Mouse (Mus musculus) lung, adult 2 months (tissue): ENCODE data around the gene Agap3. TPM values are rescaled to one million over a fixed set of nuclear protein-coding genes. Genes with fewer than 3 reads are reported as not detected.

Experiments
- DNase-seq: peaks from one replicate; pipeline ENCODE4 v3.0.0; 2022
- H3K4me1 ChIP-seq: fragments of 200-500 bp; 2 replicates; pipeline ENCODE4 v1.6.1; 2011; ENCODE audit warnings: low read length; ENCODE audit not compliant: control insufficient read depth, insufficient read depth
- H3K4me3 ChIP-seq: fragments of 200-500 bp; replicated peaks from 2 replicates; pipeline ENCODE3; 2011; ENCODE audit warnings: low read depth, mild to moderate bottlenecking, control low read depth, low read length; ENCODE audit errors: extremely low read depth
- CTCF ChIP-seq: fragments of 200-500 bp; IDR thresholded peaks from 2 replicates; pipeline ENCODE4 v1.5.1; 2011; ENCODE audit warnings: mild to moderate bottlenecking, low read length, control low read depth; ENCODE audit not compliant: insufficient read depth
- POLR2A ChIP-seq: fragments of 200-500 bp; IDR thresholded peaks from 2 replicates; pipeline ENCODE4 v1.6.1; 2011; ENCODE audit warnings: low read depth, mild to moderate bottlenecking, control low read depth, low read length, borderline replicate concordance; ENCODE audit errors: extremely low read depth
- WGBS: fragments of 180-500 bp; shearing (Covaris S2); methylation state at CpG from one replicate; pipeline ENCODE4 v1.1.7; 2018; 5-methylcytosine and 5-hydroxymethylcytosine counted together
- polyA plus RNA-seq: library from polyadenylated mRNA; depleted of rRNA; stranded (reverse); fragments of >200 nt; gene quantifications from 2 replicates; pipeline ENCODE4 v1.2.3, GENCODE M21; 2012

Agap3 gene
- polyA plus RNA-seq, 1 experiment, result 127 TPM

- TF ChIP-seq POLR2A (0 out of 2 replicates have a peak, but pooled peaks have one; percentile 29), CTCF (no peak)
- DNase-seq, result peak; percentile 88
- Histone ChIP-seq H3K4me1 (peaks cover 8% of the 10 kb centered on the region), H3K4me3 (peak within 1 kb of the TSS; percentile 49)
- 3% methylated on average over 34 of the region's 34 CpGs for WGBS
Measured at GRCm38 (mm10) chr5:24447624-24448298, 4.2 kb upstream of the Agap3 start, which contains the start of gene Tmub1. Gene Tmub1 (minus strand): TSS chr5:24447854.

DNA sequence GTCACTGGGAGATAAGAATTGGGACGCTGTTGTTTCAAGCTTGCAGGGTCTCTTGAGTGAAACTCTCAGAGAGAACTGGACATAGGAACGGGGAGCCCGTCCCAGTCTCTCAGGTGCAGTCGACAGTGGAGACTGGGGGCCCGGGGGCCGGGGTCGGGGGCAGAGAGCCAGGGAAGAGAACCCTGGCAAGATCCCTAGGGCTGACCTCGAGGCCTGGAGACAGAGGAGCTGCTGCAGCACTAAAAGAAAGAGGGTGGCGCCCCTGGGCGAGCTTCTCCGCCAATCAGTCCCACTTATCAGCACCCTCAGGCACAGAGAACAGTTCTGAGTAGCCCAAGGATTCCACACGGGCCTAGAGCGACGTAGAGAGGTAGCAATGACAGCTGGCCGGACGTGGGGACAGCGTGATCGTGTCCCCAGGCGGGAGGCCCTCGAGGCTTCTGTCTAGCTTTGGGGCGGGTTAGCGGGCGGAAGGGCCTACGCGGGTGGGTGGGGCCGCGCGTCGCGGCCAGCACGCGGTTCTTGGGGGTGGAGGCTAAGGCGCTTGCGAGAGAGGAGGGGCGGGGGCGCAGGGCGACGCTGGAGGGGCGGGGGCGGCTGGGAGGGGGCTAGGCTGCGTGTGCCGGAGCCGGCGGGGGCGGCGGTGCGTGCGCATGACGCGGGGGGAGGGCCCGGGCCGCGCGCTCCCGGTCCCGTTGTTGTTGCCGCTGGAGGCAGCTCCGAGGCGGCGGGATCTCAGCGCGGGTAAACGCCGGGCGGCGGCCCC is 530 bp upstream of the Agap3 start:
- H3K4me1 ChIP-seq, result peaks cover 20% of the 10 kb centered on the region
- 4% methylated on average over 45 of the region's 66 CpGs for WGBS
- TF ChIP-seq POLR2A, result peak; percentile 90; the same call in 1 of the 2 replicates
- no peak for TF ChIP-seq CTCF
- DNase-seq, result peak; percentile 79
- H3K4me3 ChIP-seq, result peak overlapping the region; percentile 94

GRCm38 (mm10) chr5:24452691-24453233 is 785 bp downstream of the Agap3 start:
- DNase-seq, result peak; percentile 39
- Histone ChIP-seq H3K4me1 (peaks cover 19% of the 10 kb centered on the region), H3K4me3 (peak overlapping the region; percentile 94)
- under 1% methylated on average over 29 of the region's 29 CpGs for WGBS
- TF ChIP-seq CTCF, result no peak

DNA sequence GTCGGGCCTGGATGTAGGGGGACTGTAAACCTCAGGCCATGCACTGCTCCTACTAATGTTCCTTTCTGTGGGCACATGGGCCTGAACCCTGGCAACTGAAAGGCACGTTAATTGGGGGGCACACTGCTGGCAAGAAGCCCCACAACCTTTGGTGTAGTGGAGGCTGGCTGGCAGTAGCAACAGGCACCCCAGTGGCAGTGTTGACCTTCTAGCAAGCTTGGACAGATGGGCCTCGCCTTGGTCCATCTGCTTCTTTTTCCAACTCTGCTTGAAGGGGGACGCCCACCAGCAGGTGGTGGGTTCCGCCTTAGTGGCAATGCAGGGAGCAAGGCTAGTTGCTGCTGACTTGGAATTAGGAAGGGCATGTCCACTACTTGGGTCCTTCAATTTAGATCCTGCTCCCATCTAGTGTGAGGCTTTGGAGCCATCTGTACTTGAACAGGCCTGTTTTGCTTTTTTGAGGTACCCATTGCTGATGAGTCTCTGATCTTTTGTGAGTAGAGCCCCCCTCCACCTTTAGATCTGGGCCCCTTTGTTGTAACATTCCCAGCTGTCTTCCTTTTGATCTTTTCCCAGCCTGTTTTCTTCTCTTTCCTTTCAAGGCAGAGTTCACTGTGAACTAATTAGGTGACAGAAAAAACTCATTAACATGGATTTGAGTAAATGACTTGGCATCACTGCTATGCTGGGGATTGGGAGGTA is 1.5 kb downstream of the Agap3 start:
- peak overlapping the region; percentile 94 for H3K4me3 ChIP-seq
- WGBS, result 34% methylated on average over 5 of the region's 5 CpGs
- TF ChIP-seq CTCF, result no peak
- TF ChIP-seq POLR2A, result no peak
- H3K4me1 ChIP-seq, result peaks cover 16% of the 10 kb centered on the region
- DNase-seq, result no peak

- 19% methylated on average over 2 of the region's 2 CpGs for WGBS
- Histone ChIP-seq H3K4me3 (no peak overlapping the region), H3K4me1 (peaks cover 16% of the 10 kb centered on the region)
- DNase-seq, result no peak
- TF ChIP-seq CTCF (no peak), POLR2A (no peak)
Measured at GRCm38 (mm10) chr5:24453985-24454303, 2.0 kb downstream of the Agap3 start.

- WGBS, result 56% methylated on average over 3 of the region's 3 CpGs
- TF ChIP-seq CTCF, result no peak
- TF ChIP-seq POLR2A, result no peak
- peaks cover 16% of the 10 kb centered on the region for H3K4me1 ChIP-seq
- H3K4me3 ChIP-seq, result no peak overlapping the region
- DNase-seq, result no peak
Measured at GRCm38 (mm10) chr5:24455076-24455475, 3.1 kb downstream of the Agap3 start.

DNA sequence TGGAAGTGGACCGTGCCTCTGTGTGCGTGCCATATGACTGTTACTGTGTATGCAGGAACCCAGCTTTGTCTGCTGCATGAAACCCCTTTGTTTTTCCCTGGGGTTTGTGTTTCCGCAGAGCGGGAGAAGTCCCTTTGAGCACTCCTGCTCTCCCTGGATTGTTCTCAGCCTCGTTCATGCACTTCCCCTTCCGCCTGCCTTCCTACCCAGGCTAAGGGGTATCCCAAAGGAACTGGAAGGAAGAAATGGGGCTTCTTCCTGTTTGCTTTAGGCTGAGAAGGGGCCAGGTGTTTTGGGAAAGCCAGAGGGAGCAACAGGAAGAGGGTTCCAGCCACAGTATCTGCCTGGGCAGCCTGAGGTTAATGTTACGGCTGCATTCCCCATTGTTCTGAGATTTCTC is 3.6 kb downstream of the Agap3 start:
- DNase-seq, result no peak
- TF ChIP-seq CTCF (no peak), POLR2A (no peak)
- WGBS, result 44% methylated on average over 7 of the region's 7 CpGs

GRCm38 (mm10) chr5:24466762-24467161 is 14.8 kb downstream of the Agap3 start:
- Histone ChIP-seq H3K4me3 (no peak overlapping the region), H3K4me1 (peaks cover 5% of the 10 kb centered on the region; the same call in 1 of the 2 replicates)
- no peak for DNase-seq
- 66% methylated on average over 12 of the region's 12 CpGs for WGBS
- TF ChIP-seq POLR2A (no peak), CTCF (no peak)

More for the DNA sequence above, 3.6 kb downstream of the Agap3 start:
- H3K4me3 ChIP-seq, result no peak overlapping the region
- peaks cover 16% of the 10 kb centered on the region for H3K4me1 ChIP-seq

- 11% methylated on average over 5 of the region's 5 CpGs for WGBS
- TF ChIP-seq POLR2A (no peak), CTCF (peak; percentile 94)
- no peak overlapping the region for H3K4me3 ChIP-seq
- peak; percentile 78 for DNase-seq
- no peaks in the 10 kb centered on the region for H3K4me1 ChIP-seq
Measured at GRCm38 (mm10) chr5:24470600-24470999, 18.6 kb downstream of the Agap3 start.
